Mouse (Mus musculus): Measurements from ENCODE around the gene Serpina3a. TPM values are rescaled to one million over a fixed set of nuclear protein-coding genes. Genes with fewer than 3 reads are reported as not detected.
A peak's percentile ranks its signal among the peaks of the same experiment; 100 is the strongest.

Gene Serpina3a
- polyA plus RNA-seq, 1 experiment = not detected

DNA sequence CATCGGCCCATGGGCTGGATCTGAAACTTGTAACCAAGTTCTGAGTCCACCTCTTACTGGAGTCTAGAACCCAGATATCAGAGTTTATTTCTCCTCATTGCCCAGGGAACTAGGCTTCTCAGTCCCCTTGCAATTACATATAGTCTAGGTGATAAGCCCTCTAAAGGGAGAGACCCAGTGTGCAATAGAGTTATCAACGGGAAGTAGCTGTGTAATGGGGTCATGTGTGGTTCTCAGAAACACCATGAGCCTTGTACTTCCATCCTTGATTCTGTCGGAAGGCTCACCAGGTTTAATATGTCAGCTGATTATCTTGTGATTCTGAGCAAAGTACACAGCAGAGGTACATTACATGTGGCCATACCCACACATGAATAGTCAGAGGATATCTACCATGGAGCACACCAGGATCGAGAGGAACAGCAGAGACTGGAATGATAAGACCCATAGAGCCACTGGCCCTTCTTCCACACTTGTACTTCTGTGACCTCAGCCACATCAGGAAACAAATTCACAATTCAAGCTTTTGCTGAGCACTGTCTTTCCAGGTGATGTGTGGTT, 28.1 kb downstream of the Serpina3a start:
- TF ChIP-seq CTCF (IDR thresholded peaks at IDR 0.05; ENCODE audit: insufficient read depth, low read length) (no peak), POLR2A (IDR thresholded peaks at IDR 0.05; ENCODE audit: borderline replicate concordance, extremely low read depth, low read depth, low read length) (no peak)
- H3K4me3 ChIP-seq (replicated peaks; ENCODE audit: extremely low read depth, low read depth, low read length) = no peak overlapping the region
- no peak for DNase-seq
- no peaks in the 10 kb centered on the region for H3K4me1 ChIP-seq (ENCODE audit: control insufficient read depth, insufficient read depth, low read length)
- WGBS = 85% methylated on average over 4 of the region's 4 CpGs

DNA sequence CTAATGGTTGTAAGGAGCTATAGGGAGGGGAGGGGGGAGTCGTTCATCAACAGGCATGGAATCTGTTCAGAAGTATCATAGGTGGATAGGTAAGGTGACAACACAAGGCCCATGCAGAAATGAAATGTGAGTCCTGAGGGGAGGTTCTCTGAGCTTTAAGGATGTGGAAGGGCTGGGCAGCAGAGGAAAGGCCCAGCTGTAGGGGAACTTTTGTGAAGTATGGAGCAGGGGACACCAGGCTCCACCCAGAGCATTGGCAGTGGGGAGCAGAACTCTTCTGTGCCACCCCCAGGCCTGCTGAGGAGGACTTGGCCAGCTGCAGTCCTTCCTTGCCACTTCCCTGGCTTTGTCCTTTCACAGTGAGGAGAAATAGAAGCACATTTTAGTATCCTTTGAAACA, 29.0 kb downstream of the Serpina3a start:
- DNase-seq = no peak
- H3K4me3 ChIP-seq (replicated peaks; ENCODE audit: extremely low read depth, low read depth, low read length) = no peak overlapping the region
- no peak for TF ChIP-seq CTCF (IDR thresholded peaks at IDR 0.05; ENCODE audit: insufficient read depth, low read length)
- no peak for TF ChIP-seq POLR2A (IDR thresholded peaks at IDR 0.05; ENCODE audit: borderline replicate concordance, extremely low read depth, low read depth, low read length)
- WGBS = 83% methylated on average over 1 of the region's 1 CpGs
- H3K4me1 ChIP-seq (ENCODE audit: control insufficient read depth, insufficient read depth, low read length) = no peaks in the 10 kb centered on the region

- 45% methylated on average over 1 of the region's 1 CpGs for WGBS
- no peak for TF ChIP-seq POLR2A (IDR thresholded peaks at IDR 0.05; ENCODE audit: borderline replicate concordance, extremely low read depth, low read depth, low read length)
- no peak for TF ChIP-seq CTCF (IDR thresholded peaks at IDR 0.05; ENCODE audit: insufficient read depth, low read length)
- H3K4me3 ChIP-seq (replicated peaks; ENCODE audit: extremely low read depth, low read depth, low read length) = no peak overlapping the region
- no peaks in the 10 kb centered on the region for H3K4me1 ChIP-seq (ENCODE audit: control insufficient read depth, insufficient read depth, low read length)
- DNase-seq = no peak
These were observed 29.9 kb downstream of the Serpina3a start for GRCm38 (mm10) chr12:104142427-104142826.

DNA sequence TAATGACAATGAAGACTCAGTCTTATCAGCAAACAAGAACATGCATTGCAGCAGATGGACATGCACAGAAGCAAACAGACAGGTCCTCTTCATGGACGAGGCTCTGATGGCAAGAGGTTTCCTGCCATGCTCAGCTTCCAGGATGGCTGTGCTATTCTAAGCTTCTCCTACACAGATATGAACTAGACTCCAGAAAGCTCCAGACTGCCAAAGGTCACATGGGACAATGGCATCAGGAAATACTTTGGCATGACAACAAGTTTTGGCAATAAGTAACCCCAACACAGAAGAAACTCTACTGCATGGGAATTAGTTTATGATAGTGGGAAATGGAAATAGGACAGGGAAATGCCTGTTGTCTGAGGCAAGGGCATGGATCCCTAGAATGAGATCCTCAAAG, 30.8 kb downstream of the Serpina3a start:
- no peaks in the 10 kb centered on the region for H3K4me1 ChIP-seq (ENCODE audit: control insufficient read depth, insufficient read depth, low read length)
- 52% methylated on average over 1 of the region's 1 CpGs for WGBS
- no peak for DNase-seq
- no peak overlapping the region for H3K4me3 ChIP-seq (replicated peaks; ENCODE audit: extremely low read depth, low read depth, low read length)
- TF ChIP-seq POLR2A (IDR thresholded peaks at IDR 0.05; ENCODE audit: borderline replicate concordance, extremely low read depth, low read depth, low read length) (no peak), CTCF (IDR thresholded peaks at IDR 0.05; ENCODE audit: insufficient read depth, low read length) (no peak)

DNA sequence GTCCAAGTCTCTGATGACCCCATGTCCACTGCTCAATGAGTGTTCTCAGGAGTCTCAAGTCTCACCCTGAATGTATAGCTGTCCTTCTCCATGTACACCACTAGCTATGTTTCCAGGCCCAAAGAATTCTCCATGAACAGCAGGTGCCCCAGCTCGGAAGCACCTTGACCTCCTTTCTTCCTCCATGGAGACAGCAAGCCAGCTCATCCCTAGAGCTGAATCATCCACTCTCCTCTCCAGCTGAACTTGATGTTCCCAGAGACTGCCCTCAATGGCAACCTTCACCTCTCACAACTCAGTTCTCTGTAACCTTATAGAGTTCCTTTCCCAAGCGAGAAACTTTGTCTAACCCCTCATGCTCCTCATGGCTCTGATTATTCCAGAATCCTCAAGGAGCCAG, 33.0 kb downstream of the Serpina3a start:
- H3K4me1 ChIP-seq (ENCODE audit: control insufficient read depth, insufficient read depth, low read length) = no peaks in the 10 kb centered on the region
- H3K4me3 ChIP-seq (replicated peaks; ENCODE audit: extremely low read depth, low read depth, low read length) = no peak overlapping the region
- TF ChIP-seq POLR2A (IDR thresholded peaks at IDR 0.05; ENCODE audit: borderline replicate concordance, extremely low read depth, low read depth, low read length) (no peak), CTCF (IDR thresholded peaks at IDR 0.05; ENCODE audit: insufficient read depth, low read length) (no peak)
- no peak for DNase-seq
- 88% methylated on average over 2 of the region's 2 CpGs for WGBS

GRCm38 (mm10) chr12:104151989-104152388, 39.5 kb downstream of the Serpina3a start:
- Histone ChIP-seq H3K4me1 (ENCODE audit: control insufficient read depth, insufficient read depth, low read length) (no peaks in the 10 kb centered on the region), H3K4me3 (replicated peaks; ENCODE audit: extremely low read depth, low read depth, low read length) (no peak overlapping the region)
- no peak for TF ChIP-seq POLR2A (IDR thresholded peaks at IDR 0.05; ENCODE audit: borderline replicate concordance, extremely low read depth, low read depth, low read length)
- no peak for TF ChIP-seq CTCF (IDR thresholded peaks at IDR 0.05; ENCODE audit: insufficient read depth, low read length)
- 51% methylated on average over 2 of the region's 2 CpGs for WGBS
- DNase-seq = no peak

DNA sequence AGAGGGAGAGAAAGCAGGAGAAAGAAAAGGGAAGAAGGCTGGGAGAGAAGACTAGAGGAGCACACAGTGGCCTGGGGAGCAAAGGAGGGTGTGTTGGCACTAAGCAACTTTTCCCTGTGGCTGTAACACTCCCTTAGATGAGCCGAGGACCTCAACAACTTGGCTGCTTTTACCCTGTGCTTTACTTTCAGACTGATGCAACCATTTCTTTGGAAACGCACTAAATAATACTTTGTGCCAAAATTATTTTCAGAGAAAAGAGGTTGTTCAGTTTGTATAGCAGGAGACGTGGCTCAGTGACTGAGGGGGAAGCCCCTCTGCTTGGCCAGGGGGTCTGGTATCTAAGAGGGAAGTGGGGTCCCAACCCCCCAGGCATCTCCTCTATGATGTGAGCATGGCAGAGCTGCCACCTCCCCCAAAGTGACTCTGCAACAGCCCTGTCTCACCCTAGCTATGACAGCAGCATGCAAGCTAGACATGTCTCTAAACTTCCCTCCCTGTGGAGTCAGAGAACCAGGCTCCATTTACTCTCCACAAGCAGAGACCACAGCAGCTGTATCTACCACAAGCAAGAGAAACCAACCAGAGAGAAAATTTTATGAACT, 40.6 kb downstream of the Serpina3a start:
- DNase-seq = no peak
- 54% methylated on average over 3 of the region's 3 CpGs for WGBS
- TF ChIP-seq CTCF (IDR thresholded peaks at IDR 0.05; ENCODE audit: insufficient read depth, low read length) (no peak), POLR2A (IDR thresholded peaks at IDR 0.05; ENCODE audit: borderline replicate concordance, extremely low read depth, low read depth, low read length) (no peak)
- peak overlapping the region; percentile 39 for H3K4me3 ChIP-seq (replicated peaks; ENCODE audit: extremely low read depth, low read depth, low read length)
- no peaks in the 10 kb centered on the region for H3K4me1 ChIP-seq (ENCODE audit: control insufficient read depth, insufficient read depth, low read length)

- DNase-seq = no peak
- no peak for TF ChIP-seq POLR2A (IDR thresholded peaks at IDR 0.05; ENCODE audit: borderline replicate concordance, extremely low read depth, low read depth, low read length)
- TF ChIP-seq CTCF (IDR thresholded peaks at IDR 0.05; ENCODE audit: insufficient read depth, low read length) = no peak
- Histone ChIP-seq H3K4me3 (replicated peaks; ENCODE audit: extremely low read depth, low read depth, low read length) (peak within 1 kb of the TSS; percentile 39), H3K4me1 (ENCODE audit: control insufficient read depth, insufficient read depth, low read length) (no peaks in the 10 kb centered on the region)
- 88% methylated on average over 2 of the region's 2 CpGs for WGBS
These were observed 41.1 kb downstream of the Serpina3a start, which contains the start of gene Serpina3c for GRCm38 (mm10) chr12:104153656-104154055. TSS of gene Serpina3c (minus strand) at chr12:104153870.

Other genes with a start within 250 kb of the Serpina3a start
- gene Serpina1a, start 249.2 kb upstream of the Serpina3a start, polyA plus RNA-seq (2012; rRNA removed) = 0.75 and 2.3 TPM in 2 replicates
- gene Serpina1c, start 207.8 kb upstream of the Serpina3a start, polyA plus RNA-seq (2012; rRNA removed) = 2.0 and 6.3 TPM in 2 replicates
- gene Serpina1e, start 153.7 kb upstream of the Serpina3a start, polyA plus RNA-seq (2012; rRNA removed) = 1.8 and 2.9 TPM in 2 replicates
- 0.15 TPM in 1 of 2 replicates, not detected in the other for gene Serpina11, start 122.8 kb upstream of the Serpina3a start, polyA plus RNA-seq (2012; rRNA removed)
- 1.4 and 2.7 TPM in 2 replicates for gene Serpina9, start 99.0 kb upstream of the Serpina3a start, polyA plus RNA-seq (2012; rRNA removed)
- 0.12 TPM in 1 of 2 replicates, not detected in the other for gene Serpina12, start 68.3 kb upstream of the Serpina3a start, polyA plus RNA-seq (2012; rRNA removed)
- not detected in 2 replicates for gene Serpina5, start 11.6 kb upstream of the Serpina3a start, polyA plus RNA-seq (2012; rRNA removed)
- 0.15 TPM in 1 of 2 replicates, not detected in the other for gene Serpina3b, start 15.3 kb downstream of the Serpina3a start, polyA plus RNA-seq (2012; rRNA removed)
- gene Serpina3c, start 41.1 kb downstream of the Serpina3a start, polyA plus RNA-seq (2012; rRNA removed) = 7.3 and 12.0 TPM in 2 replicates
- 1.3 and 2.2 TPM in 2 replicates for gene Serpina3f, start 101.8 kb downstream of the Serpina3a start, polyA plus RNA-seq (2012; rRNA removed)
- gene Serpina3g, start 123.5 kb downstream of the Serpina3a start, polyA plus RNA-seq (2012; rRNA removed) = 11.2 and 12.2 TPM in 2 replicates
- 0.68 and 0.91 TPM in 2 replicates for gene Serpina3i, start 150.4 kb downstream of the Serpina3a start, polyA plus RNA-seq (2012; rRNA removed)
- not detected in 2 replicates for gene Serpina3j, start 201.8 kb downstream of the Serpina3a start, polyA plus RNA-seq (2012; rRNA removed)
- 0.65 and 2.9 TPM in 2 replicates for gene Serpina3k, start 225.8 kb downstream of the Serpina3a start, polyA plus RNA-seq (2012; rRNA removed)
- gene Serpina3m, start 225.8 kb downstream of the Serpina3a start, polyA plus RNA-seq (2012; rRNA removed) = 1.1 and 1.9 TPM in 2 replicates